Mouse (Mus musculus): ENCODE data around the gene Adam19. TPM values are rescaled to one million over a fixed set of nuclear protein-coding genes. Genes with fewer than 3 reads are reported as not detected.

The Adam19 gene
- polyA plus RNA-seq, 1 experiment, result 1.0 TPM

DNA sequence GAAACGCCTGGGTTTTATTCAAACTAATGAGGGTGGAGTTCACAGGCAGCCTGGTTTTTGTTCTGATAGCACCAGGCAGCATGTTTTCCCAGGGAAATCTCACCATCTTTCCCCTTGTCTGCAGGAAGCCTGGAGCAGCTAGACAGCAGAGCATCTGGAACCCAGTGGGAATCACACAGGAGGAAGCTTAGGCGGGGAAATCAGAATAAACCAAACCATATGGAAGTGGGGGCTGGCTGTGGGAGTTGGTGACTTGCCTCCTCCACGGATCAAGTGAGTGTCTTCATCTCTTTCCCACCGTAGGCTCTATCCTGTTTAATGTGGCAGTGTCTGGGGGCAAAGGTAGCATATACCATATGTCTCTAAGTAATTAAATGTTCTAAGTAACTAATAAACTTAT, 129.7 kb downstream of the Adam19 start:
- H3K36me3 ChIP-seq (ENCODE audit: control insufficient read depth, insufficient read depth, low read length), result no peaks in the 10 kb centered on the region
- H3K27ac ChIP-seq (ENCODE audit: control insufficient read depth, insufficient read depth, low read depth, low read length), result no peak overlapping the region
- no peaks in the 10 kb centered on the region for H3K4me1 ChIP-seq (ENCODE audit: control insufficient read depth, insufficient read depth, low read length)
- no peak overlapping the region for H3K4me3 ChIP-seq (ENCODE audit: control insufficient read depth, low read depth, low read length)
- H3K27me3 ChIP-seq (ENCODE audit: control insufficient read depth, insufficient read depth, low read length), result no peaks in the 10 kb centered on the region
- TF ChIP-seq POLR2A (IDR thresholded peaks at IDR 0.05; ENCODE audit: control insufficient read depth, low read depth, low read length) (no peak), CTCF (IDR thresholded peaks at IDR 0.05; ENCODE audit: control insufficient read depth, insufficient read depth, insufficient replicate concordance, low read depth, low read length) (no peak)

DNA sequence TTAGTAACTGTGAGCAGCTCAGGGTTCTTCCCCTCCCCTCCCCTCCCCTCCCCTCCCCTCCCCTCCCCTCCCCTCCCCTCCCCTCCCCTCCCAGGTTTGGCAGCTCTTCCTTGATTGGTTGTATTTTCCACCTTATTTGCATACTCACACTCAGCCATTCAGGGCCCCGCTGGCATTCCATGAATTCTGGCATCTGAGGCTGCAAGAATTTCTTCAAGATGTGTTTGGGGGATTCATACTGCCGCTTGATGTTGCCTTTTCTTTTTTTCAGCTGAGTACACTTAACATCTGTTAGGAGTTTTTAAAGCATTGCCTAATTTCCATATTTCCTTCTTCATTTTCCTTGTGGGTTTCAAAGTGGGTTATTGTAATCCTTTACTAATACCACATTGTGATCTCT, 132.5 kb downstream of the Adam19 start:
- Histone ChIP-seq H3K4me3 (ENCODE audit: control insufficient read depth, low read depth, low read length) (no peak overlapping the region), H3K4me1 (ENCODE audit: control insufficient read depth, insufficient read depth, low read length) (no peaks in the 10 kb centered on the region), H3K27ac (ENCODE audit: control insufficient read depth, insufficient read depth, low read depth, low read length) (no peak overlapping the region), H3K27me3 (ENCODE audit: control insufficient read depth, insufficient read depth, low read length) (no peaks in the 10 kb centered on the region), H3K36me3 (ENCODE audit: control insufficient read depth, insufficient read depth, low read length) (no peaks in the 10 kb centered on the region)
- TF ChIP-seq CTCF (IDR thresholded peaks at IDR 0.05; ENCODE audit: control insufficient read depth, insufficient read depth, insufficient replicate concordance, low read depth, low read length) (no peak), POLR2A (IDR thresholded peaks at IDR 0.05; ENCODE audit: control insufficient read depth, low read depth, low read length) (no peak)

DNA sequence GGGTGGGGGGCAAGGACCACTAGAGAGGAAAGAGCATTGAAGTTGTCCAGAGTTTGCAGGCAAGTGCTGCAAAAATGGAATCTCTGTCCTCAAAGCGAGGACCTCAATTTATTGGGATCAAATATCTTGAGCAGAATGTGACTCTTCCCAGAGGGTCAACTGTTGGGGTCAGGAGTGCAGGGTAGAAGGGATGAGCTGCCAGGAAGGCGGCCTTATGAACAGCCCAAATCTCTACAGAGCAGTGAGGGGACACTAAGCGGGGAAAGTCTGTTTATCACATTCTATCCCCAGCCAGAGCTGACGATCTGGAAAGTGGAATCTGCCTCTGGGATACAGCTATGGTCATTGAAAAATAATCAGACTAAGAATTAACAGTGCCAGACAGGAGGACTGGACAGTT, 138.4 kb downstream of the Adam19 start:
- no peak overlapping the region for H3K27ac ChIP-seq (ENCODE audit: control insufficient read depth, insufficient read depth, low read depth, low read length)
- no peaks in the 10 kb centered on the region for H3K36me3 ChIP-seq (ENCODE audit: control insufficient read depth, insufficient read depth, low read length)
- H3K4me3 ChIP-seq (ENCODE audit: control insufficient read depth, low read depth, low read length), result no peak overlapping the region
- H3K4me1 ChIP-seq (ENCODE audit: control insufficient read depth, insufficient read depth, low read length), result no peaks in the 10 kb centered on the region
- TF ChIP-seq POLR2A (IDR thresholded peaks at IDR 0.05; ENCODE audit: control insufficient read depth, low read depth, low read length) (no peak), CTCF (IDR thresholded peaks at IDR 0.05; ENCODE audit: control insufficient read depth, insufficient read depth, insufficient replicate concordance, low read depth, low read length) (no peak)
- no peaks in the 10 kb centered on the region for H3K27me3 ChIP-seq (ENCODE audit: control insufficient read depth, insufficient read depth, low read length)

Other genes with a start within 250 kb of the Adam19 start
- 45.6 and 46.6 TPM in 2 replicates for gene Clint1, start 203.9 kb upstream of the Adam19 start, polyA plus RNA-seq (2012; rRNA removed)
- 1.5 and 1.6 TPM in 2 replicates for gene Lsm11, start 111.1 kb upstream of the Adam19 start, polyA plus RNA-seq (2012; rRNA removed)
- 32.5 and 32.7 TPM in 2 replicates for gene Thg1l, start 100.5 kb upstream of the Adam19 start, polyA plus RNA-seq (2012; rRNA removed)
- 182 and 184 TPM in 2 replicates for gene Sox30, start 75.7 kb upstream of the Adam19 start, polyA plus RNA-seq (2012; rRNA removed)
- 5.5 and 6.9 TPM in 2 replicates for gene Gm12166, start 3.7 kb upstream of the Adam19 start, polyA plus RNA-seq (2012; rRNA removed)
- 0.07 and 0.25 TPM in 2 replicates for gene Nipal4, start 110.5 kb downstream of the Adam19 start, polyA plus RNA-seq (2012; rRNA removed)
- gene Fndc9, start 179.5 kb downstream of the Adam19 start, polyA plus RNA-seq (2012; rRNA removed), result 0.44 and 0.53 TPM in 2 replicates